Mouse (Mus musculus): ENCODE measurements around the gene Tubb1.

DNA sequence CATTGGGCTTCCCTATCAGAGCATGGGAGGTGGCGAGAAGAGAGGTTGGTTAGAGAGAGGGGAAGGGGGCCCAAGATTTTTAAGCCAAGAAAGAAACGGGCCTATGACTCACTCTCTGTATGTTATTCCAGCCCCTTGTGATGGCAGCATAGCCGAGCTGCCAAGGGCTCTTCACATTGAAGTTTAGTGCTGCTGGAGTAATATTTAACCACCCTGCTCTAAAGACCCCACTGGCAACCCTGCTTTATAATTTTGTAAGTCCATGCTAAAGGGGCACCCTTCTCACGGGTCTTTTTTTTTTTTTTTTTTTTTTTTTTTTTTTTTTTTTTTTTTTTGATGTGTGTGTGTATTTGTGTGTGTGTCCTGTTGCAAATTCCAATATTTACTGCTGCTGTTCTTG, 8.6 kb upstream of the Tubb1 start:
- TF ChIP-seq CTCF (IDR thresholded peaks at IDR 0.05; ENCODE audit: control insufficient read depth, insufficient read depth, insufficient replicate concordance, low read depth, low read length) (no peak), POLR2A (IDR thresholded peaks at IDR 0.05; ENCODE audit: control insufficient read depth, low read depth, low read length) (no peak)
